Mouse (Mus musculus): ENCODE data around the gene Fgf22.

DNA sequence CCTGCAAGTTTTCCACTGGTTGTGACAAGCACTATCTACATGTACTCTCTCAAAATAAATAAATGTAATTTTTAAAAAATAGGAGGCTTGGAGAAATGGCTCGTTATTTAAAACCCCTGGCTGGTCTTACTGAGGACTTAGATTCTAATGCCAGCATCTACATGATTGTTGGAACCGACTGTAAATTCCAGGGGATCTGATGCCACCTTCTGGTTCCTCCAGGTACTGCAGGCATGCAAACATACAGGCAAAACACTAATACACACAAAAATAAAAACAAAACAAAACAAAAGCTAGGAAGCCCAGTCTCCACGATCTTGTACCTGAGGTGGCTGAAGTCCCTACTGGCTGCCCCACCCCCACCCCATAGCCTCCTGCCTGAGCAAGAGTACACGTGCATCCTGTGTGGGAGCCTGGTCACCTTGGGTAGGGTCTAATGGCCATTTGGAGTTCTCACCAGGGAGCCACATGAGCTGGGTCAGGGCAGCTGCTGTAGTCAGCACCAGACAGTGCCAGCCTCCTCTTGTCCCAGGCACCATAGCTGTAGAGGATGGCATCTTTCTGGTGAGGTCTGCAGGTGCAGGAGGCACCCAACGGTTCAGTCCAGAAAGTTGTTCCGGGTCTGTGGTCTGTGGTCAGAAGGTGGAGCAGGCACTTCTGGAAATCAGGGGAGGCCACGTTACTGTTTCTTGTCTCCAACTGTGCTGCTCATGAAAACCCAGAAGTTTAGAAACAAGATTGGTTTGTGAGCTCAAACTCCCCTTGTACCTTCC is 33.7 kb downstream of the Fgf22 start:
- TF ChIP-seq CHD2 (IDR thresholded peaks at IDR 0.05; ENCODE audit: low read depth, low read length) = no peak
- TF ChIP-seq ZNF384 (IDR thresholded peaks at IDR 0.05; ENCODE audit: low read depth, low read length) = no peak
- TF ChIP-seq HCFC1 (IDR thresholded peaks at IDR 0.05; ENCODE audit: borderline replicate concordance, insufficient read depth, low read length) = no peak
